42 mouse cellular contexts compared by ENCODE assay signal in the genomic region with DNA sequence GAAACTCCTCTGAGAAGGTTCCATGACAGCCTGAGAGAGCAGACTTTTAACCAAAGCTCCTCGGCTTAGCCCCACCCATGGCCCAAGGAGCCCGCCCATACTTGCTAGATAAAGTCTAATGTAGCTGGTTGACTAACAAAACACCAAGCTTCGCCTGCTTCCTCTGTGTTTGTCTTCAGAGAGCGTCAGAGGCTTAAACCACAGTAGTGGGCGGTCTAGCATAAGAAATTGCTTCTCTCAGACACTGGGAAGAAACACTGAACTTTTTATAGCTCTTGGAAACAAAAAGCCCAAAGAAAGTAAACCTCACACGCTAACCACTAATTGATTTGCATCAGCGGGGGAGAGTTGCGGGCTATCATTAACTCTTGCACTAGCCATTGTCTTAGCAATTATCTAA. TPM values are rescaled to one million over a fixed set of nuclear protein-coding genes. Genes with fewer than 3 reads are reported as not detected.
DNase-seq lines count a peak whose midpoint lies in the region.
"Had no signal": no experiment of that assay in that cellular context is flagged by ENCODE, and none has a peak within 500 bp of the region (broad histone marks: within the 10 kb centered on the region; RNA-seq: fewer than 3 reads in every experiment).

No protein-coding gene starts in this region.

- DNase-seq in left cerebral cortex, postnatal 25 days (ENCODE audit: low spot score in 2 of 2): peak; percentile 13 to 53
- no peak for DNase-seq in left cerebral cortex, postnatal 36 days (ENCODE audit: low spot score in 2 of 2)
- peak; percentile 31 for DNase-seq in ES-CJ7 (ENCODE audit: low read depth, low spot score)
- peak; percentile 78 for DNase-seq in brain, adult 2 months (ENCODE audit: low read depth, low spot score)
- DNase-seq in telencephalon, adult 2 months (ENCODE audit: low read depth, low spot score): peak; percentile 44
- DNase-seq in spleen, postnatal 36 days (ENCODE audit: low spot score in 2 of 2): no peak
- DNase-seq in urinary bladder, adult 2 months (ENCODE audit: low spot score): no peak
- DNase-seq: adrenal gland, postnatal 36 days; cerebellum, adult 2 months; cerebellum, postnatal 14 days; gastrocnemius, postnatal 14 days; kidney, adult 2 months; kidney, postnatal 36 days; liver; lung, embryonic 14.5 days; lung, postnatal 14 days; spleen, adult 18-20 months; thymus, adult 2 months; thymus, postnatal 36 days had no signal

- intact Hi-C loops in left cerebral cortex, postnatal 25 days (cut with DNase I): no loop called here
- intact Hi-C loops in left cerebral cortex, postnatal 36 days (cut with DNase I): no loop called here

RNA-seq across cellular contexts. Expression of gene Krt14, which starts 14.4 kb away (rescaled TPM):
- not detected for total RNA-seq in left cerebral cortex, postnatal 25 days (2021)
- total RNA-seq in left cerebral cortex, postnatal 36 days (2021): not detected
- polyA plus RNA-seq in urinary bladder, adult 2 months (2012; rRNA removed): 0.91 and 1.7 TPM in 2 replicates
- total RNA-seq: gastrocnemius, postnatal 14 days; granulocyte monocyte progenitor cell, adult 5-6 weeks; hindbrain, postnatal 0 days; layer of hippocampus, adult 2 months; layer of hippocampus, postnatal 14 days; left cerebral cortex, adult 2 months had no signal
- polyA plus RNA-seq: lung, embryonic 14.5 days; Patski had no signal

RNA-seq across cellular contexts. Expression of gene Krt16, which starts 27.0 kb away (rescaled TPM):
- not detected for total RNA-seq in left cerebral cortex, postnatal 25 days (2021)
- not detected for total RNA-seq in left cerebral cortex, postnatal 36 days (2021)
- not detected in 2 replicates for polyA plus RNA-seq in urinary bladder, adult 2 months (2012; rRNA removed)
- total RNA-seq: adrenal gland, adult 18-20 months; adrenal gland, postnatal 36 days; gastrocnemius, postnatal 14 days; granulocyte monocyte progenitor cell, adult 5-6 weeks; heart, postnatal 25 days; hindbrain, postnatal 0 days; layer of hippocampus, adult 2 months; layer of hippocampus, postnatal 14 days; left cerebral cortex, adult 2 months had no signal
- polyA plus RNA-seq: cerebellum, adult 2 months; embryonic facial prominence, embryonic 11.5 days; forebrain, embryonic 10.5 days; forebrain, embryonic 15.5 days; G1E; heart, embryonic 10.5 days; heart, embryonic 15.5 days; hindbrain, embryonic 12.5 days; hindbrain, postnatal 0 days; intestine, embryonic 15.5 days; kidney, adult 2 months; kidney, embryonic 16.5 days; limb, embryonic 11.5 days; liver, embryonic 15.5 days; lung, embryonic 14.5 days; midbrain, embryonic 10.5 days; midbrain, embryonic 16.5 days; neural tube, embryonic 12.5 days; Patski had no signal

RNA-seq across cellular contexts. Expression of gene Krt9, which starts 28.7 kb away (rescaled TPM):
- 1 to 10 TPM; 3.7 to 4.3 TPM for total RNA-seq in left cerebral cortex, postnatal 25 days (2021)
- total RNA-seq in left cerebral cortex, postnatal 36 days (2021): 1 to 10 TPM; 2.0 to 4.0 TPM
- polyA plus RNA-seq in urinary bladder, adult 2 months (2012; rRNA removed): not detected in 2 replicates
- total RNA-seq: adrenal gland, adult 18-20 months; adrenal gland, postnatal 36 days; G1E; gastrocnemius, postnatal 14 days; granulocyte monocyte progenitor cell, adult 5-6 weeks; heart, postnatal 25 days had no signal
- polyA plus RNA-seq: embryonic facial prominence, embryonic 11.5 days; forebrain, embryonic 10.5 days; forebrain, embryonic 15.5 days; G1E; heart, embryonic 10.5 days; heart, embryonic 15.5 days; intestine, embryonic 15.5 days; kidney, adult 2 months; kidney, embryonic 16.5 days; liver, embryonic 15.5 days; lung, embryonic 14.5 days; midbrain, embryonic 10.5 days; midbrain, embryonic 16.5 days; Patski; stomach, postnatal 0 days had no signal

RNA-seq across cellular contexts. Expression of gene Krt17, which starts 39.1 kb away (rescaled TPM):
- total RNA-seq in left cerebral cortex, postnatal 25 days (2021): under 1 TPM in 1 of 2 experiments, not detected in 1; 0.30 TPM
- total RNA-seq in left cerebral cortex, postnatal 36 days (2021): not detected
- polyA plus RNA-seq in urinary bladder, adult 2 months (2012; rRNA removed): 0.44 and 0.61 TPM in 2 replicates
- total RNA-seq: adrenal gland, adult 18-20 months; adrenal gland, postnatal 36 days; G1E; gastrocnemius, postnatal 14 days; granulocyte monocyte progenitor cell, adult 5-6 weeks; heart, postnatal 25 days; layer of hippocampus, adult 2 months; layer of hippocampus, postnatal 14 days; left cerebral cortex, adult 2 months had no signal
- polyA plus RNA-seq: forebrain, embryonic 10.5 days; forebrain, embryonic 15.5 days had no signal

RNA-seq across cellular contexts. Expression of gene Krt42, which starts 47.9 kb away (rescaled TPM):
- total RNA-seq in left cerebral cortex, postnatal 25 days (2021): not detected
- total RNA-seq in left cerebral cortex, postnatal 36 days (2021): not detected
- not detected in 2 replicates for polyA plus RNA-seq in urinary bladder, adult 2 months (2012; rRNA removed)
- total RNA-seq: adrenal gland, adult 18-20 months; adrenal gland, postnatal 36 days; gastrocnemius, postnatal 14 days; granulocyte monocyte progenitor cell, adult 5-6 weeks; heart, postnatal 25 days; hindbrain, postnatal 0 days; layer of hippocampus, adult 2 months; layer of hippocampus, postnatal 14 days; left cerebral cortex, adult 2 months had no signal
- polyA plus RNA-seq: cerebellum, adult 2 months; embryonic facial prominence, embryonic 11.5 days; forebrain, embryonic 10.5 days; forebrain, embryonic 15.5 days; G1E; heart, embryonic 10.5 days; heart, embryonic 15.5 days; hindbrain, embryonic 12.5 days; hindbrain, postnatal 0 days; intestine, embryonic 15.5 days; kidney, adult 2 months; kidney, embryonic 16.5 days; liver, embryonic 15.5 days; lung, embryonic 14.5 days; midbrain, embryonic 10.5 days; midbrain, embryonic 16.5 days; neural tube, embryonic 12.5 days had no signal

Comparison
In these comparisons a context has a peak if more than half of its experiments do, and no peak if none do; other contexts are left out.
1. DNase-seq: peak in left cerebral cortex, postnatal 25 days (2 of 2), ES-CJ7 (single experiment), brain, adult 2 months (single experiment) and telencephalon, adult 2 months (single experiment); none in left cerebral cortex, postnatal 36 days (0 of 2), spleen, postnatal 36 days (0 of 2) and urinary bladder, adult 2 months (single experiment).